Mouse (Mus musculus): Measurements from ENCODE around the gene Usp21. TPM values are rescaled to one million over a fixed set of nuclear protein-coding genes. Genes with fewer than 3 reads are reported as not detected.
"Not testable (repeated sequence)": the region's sequence is repeated elsewhere in the genome, so short reads cannot be mapped to it uniquely, and the experiment has no call there.

The Usp21 gene
- polyA plus RNA-seq, 1 experiment from 2014 or later, result 119 TPM

DNA sequence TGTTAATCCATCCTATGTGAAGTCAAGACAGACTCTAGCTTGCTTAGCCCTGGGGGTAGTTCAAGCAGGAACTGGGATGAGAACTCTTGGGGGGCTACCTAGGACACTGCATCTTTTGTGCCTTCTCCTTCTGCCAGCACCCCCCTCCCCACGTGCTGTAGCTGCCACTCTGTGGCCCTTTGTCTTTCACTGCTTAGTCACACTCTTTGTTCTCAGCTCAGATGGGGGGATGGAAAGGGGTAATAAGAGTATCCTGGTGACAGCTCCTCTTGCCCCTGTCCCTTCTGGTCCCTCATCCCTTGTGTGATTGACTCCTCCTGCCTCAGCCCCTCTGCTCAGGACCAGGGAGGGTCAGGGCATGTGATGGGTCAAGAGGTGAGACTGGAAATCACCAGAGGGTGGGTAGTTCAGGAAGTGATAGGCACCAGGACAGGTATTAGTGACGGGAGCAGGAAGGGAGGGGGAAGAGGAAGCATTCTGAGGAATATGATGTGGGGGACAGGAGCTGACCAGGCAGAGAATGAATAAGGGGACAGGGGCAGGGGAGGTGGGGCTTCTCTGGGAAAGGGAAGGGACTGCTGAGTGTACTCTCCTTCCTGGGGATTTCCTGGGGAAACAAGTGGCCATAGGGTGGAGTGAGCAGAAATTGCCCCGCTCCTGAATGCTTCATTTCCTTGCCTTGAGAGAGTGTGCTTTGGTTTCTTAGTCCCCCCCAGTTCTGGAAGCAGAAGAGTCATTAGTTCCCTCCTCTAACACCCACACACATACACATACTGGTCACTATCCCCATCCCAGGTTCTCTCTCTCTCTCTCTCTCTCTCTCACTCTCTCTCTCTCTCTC is 39.2 kb downstream of the Usp21 start:
- H3K27me3 ChIP-seq, result peaks cover 8% of the 10 kb centered on the region; the same call in 1 of the 2 replicates
- 0 out of 2 replicates have a peak overlapping the region, but pooled peaks have one; percentile 62 for H3K27ac ChIP-seq (replicated peaks)
- H3K4me3 ChIP-seq, result no peak overlapping the region
- no peak overlapping the region for H3K9ac ChIP-seq (replicated peaks)
- WGBS, result 33% methylated on average over 3 of the region's 3 CpGs
- H3K9me3 ChIP-seq, result no peaks in the 10 kb centered on the region
- H3K36me3 ChIP-seq, result peaks cover 8% of the 10 kb centered on the region
- no peak overlapping the region for H3K4me2 ChIP-seq (replicated peaks)
- peaks cover 55% of the 10 kb centered on the region for H3K4me1 ChIP-seq
- ATAC-seq (ENCODE audit: low FRiP score, low read depth), result no peak

- Histone ChIP-seq H3K9ac (replicated peaks) (0 out of 2 replicates have a peak overlapping the region, but pooled peaks have one; percentile 38), H3K4me1 (peaks cover 55% of the 10 kb centered on the region), H3K4me3 (peak overlapping the region; percentile 83; the same call in 1 of the 2 replicates), H3K36me3 (peaks cover 14% of the 10 kb centered on the region), H3K27ac (replicated peaks) (peak overlapping the region; percentile 62), H3K27me3 (peaks cover 8% of the 10 kb centered on the region; the same call in 1 of the 2 replicates), H3K9me3 (no peaks in the 10 kb centered on the region), H3K4me2 (replicated peaks) (peak overlapping the region; percentile 83)
- WGBS, result 22% methylated on average over 4 of the region's 4 CpGs
- no peak for ATAC-seq (ENCODE audit: low FRiP score, low read depth)
Measured at GRCm38 (mm10) chr1:171247916-171248315, 39.9 kb downstream of the Usp21 start.

DNA sequence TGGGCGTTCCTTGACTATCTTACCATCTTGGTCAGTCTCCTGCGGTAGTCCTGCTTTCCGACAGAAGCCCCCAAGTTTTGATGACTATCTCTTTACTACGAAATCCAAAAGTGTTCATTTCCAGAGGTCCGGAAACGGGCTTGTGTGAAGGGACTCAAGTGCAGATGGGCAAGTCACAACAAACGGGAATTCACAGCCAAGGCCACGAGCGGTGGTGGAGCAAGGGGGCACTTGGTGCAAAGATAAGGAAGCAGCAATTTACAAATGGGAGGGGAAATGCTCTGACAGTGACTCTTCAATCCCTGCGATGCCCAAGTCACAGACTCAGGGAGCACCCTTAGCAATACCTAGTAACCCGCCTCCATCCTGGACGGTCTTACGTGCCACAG is 40.3 kb downstream of the Usp21 start:
- peaks cover 53% of the 10 kb centered on the region for H3K4me1 ChIP-seq
- peak; percentile 3; the same call in 1 of the 2 replicates for ATAC-seq (ENCODE audit: low FRiP score, low read depth)
- peaks cover 19% of the 10 kb centered on the region for H3K36me3 ChIP-seq
- H3K9ac ChIP-seq (replicated peaks), result peak overlapping the region; percentile 38; the same call in 1 of the 2 replicates
- peak overlapping the region; percentile 83 for H3K4me3 ChIP-seq
- peak overlapping the region; percentile 62 for H3K27ac ChIP-seq (replicated peaks)
- no peaks in the 10 kb centered on the region for H3K9me3 ChIP-seq
- 19% methylated on average over 13 of the region's 13 CpGs for WGBS
- 0 out of 2 replicates have a peak, but pooled peaks cover 5% of the 10 kb centered on the region for H3K27me3 ChIP-seq
- peak overlapping the region; percentile 83 for H3K4me2 ChIP-seq (replicated peaks)

- 0% methylated on average over 41 of the region's 41 CpGs for WGBS
- peak; percentile 89 for ATAC-seq (ENCODE audit: low FRiP score, low read depth)
Measured at GRCm38 (mm10) chr1:171246709-171247452, 40.9 kb downstream of the Usp21 start.

DNA sequence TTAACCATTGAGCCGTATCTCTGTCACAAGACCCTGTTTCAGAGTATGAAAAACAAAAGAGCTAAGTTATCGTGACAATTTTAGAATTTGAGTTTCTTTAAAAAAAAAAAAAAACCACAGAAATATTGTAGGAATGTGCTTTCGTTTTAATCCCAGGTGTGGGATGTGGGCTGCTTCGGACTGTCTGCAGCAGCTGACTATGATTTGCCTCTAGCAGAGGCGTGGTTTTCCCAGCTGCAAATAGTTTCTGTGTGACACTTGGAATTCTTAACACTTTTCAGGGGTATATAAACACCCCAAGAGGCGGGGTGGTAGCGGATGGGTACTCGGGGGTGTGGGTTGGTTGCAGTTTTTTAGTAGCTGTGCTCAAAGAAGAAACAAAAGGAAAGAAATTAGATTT is 42.4 kb downstream of the Usp21 start:
- no peak for ATAC-seq (ENCODE audit: low FRiP score, low read depth)
- 0 out of 2 replicates have a peak overlapping the region, but pooled peaks have one; percentile 83 for H3K4me2 ChIP-seq (replicated peaks)
- 89% methylated on average over 8 of the region's 8 CpGs for WGBS
- H3K27ac ChIP-seq (replicated peaks), result no peak overlapping the region
- H3K36me3 ChIP-seq, result peaks cover 38% of the 10 kb centered on the region
- peaks cover 33% of the 10 kb centered on the region for H3K4me1 ChIP-seq
- H3K9ac ChIP-seq (replicated peaks), result no peak overlapping the region
- H3K27me3 ChIP-seq, result 0 out of 2 replicates have a peak, but pooled peaks cover 5% of the 10 kb centered on the region
- H3K9me3 ChIP-seq, result no peaks in the 10 kb centered on the region
- H3K4me3 ChIP-seq, result no peak overlapping the region

More at GRCm38 (mm10) chr1:171246709-171247452, 40.9 kb downstream of the Usp21 start:
- H3K27me3 ChIP-seq, result 0 out of 2 replicates have a peak, but pooled peaks cover 5% of the 10 kb centered on the region
- peak overlapping the region; percentile 89 for H3K9ac ChIP-seq (replicated peaks)
- H3K4me2 ChIP-seq (replicated peaks), result peak overlapping the region; percentile 83
- H3K9me3 ChIP-seq, result no peaks in the 10 kb centered on the region
- H3K27ac ChIP-seq (replicated peaks), result peak overlapping the region; percentile 69
- peak overlapping the region; percentile 83 for H3K4me3 ChIP-seq
- H3K4me1 ChIP-seq, result peaks cover 48% of the 10 kb centered on the region
- H3K36me3 ChIP-seq, result peaks cover 24% of the 10 kb centered on the region

GRCm38 (mm10) chr1:171241952-171242351 is 45.8 kb downstream of the Usp21 start:
- Histone ChIP-seq H3K4me1 (peaks cover 13% of the 10 kb centered on the region), H3K36me3 (peaks cover 72% of the 10 kb centered on the region)
- not testable (repeated sequence) for ATAC-seq (ENCODE audit: low FRiP score, low read depth); H3K9ac ChIP-seq (replicated peaks); H3K4me3 ChIP-seq; H3K27ac ChIP-seq (replicated peaks); H3K4me2 ChIP-seq (replicated peaks); H3K9me3 ChIP-seq; H3K27me3 ChIP-seq
- WGBS, result 82% methylated on average over 12 of the region's 12 CpGs

DNA sequence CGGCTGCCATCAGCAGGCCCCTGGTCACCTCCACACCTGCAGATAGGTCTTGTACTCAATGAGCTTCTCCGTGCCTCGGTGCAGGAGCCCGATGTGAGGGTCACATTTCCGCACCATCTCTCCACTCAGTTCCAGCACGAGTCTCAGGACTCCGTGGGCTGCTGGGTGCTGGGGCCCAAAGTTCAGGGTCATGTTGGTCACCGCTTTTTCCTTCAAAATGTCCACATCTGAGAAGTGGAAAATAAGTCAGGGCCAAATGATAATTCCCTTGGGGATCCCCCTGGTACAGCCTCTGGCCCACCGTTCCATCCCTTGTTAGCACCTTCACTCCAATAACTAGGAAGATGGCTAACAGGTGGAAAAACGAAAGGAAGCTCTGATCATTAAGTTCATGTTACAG is 46.9 kb downstream of the Usp21 start:
- Histone ChIP-seq H3K9me3 (no peaks in the 10 kb centered on the region), H3K4me3 (no peak overlapping the region), H3K27ac (replicated peaks) (no peak overlapping the region), H3K4me1 (peaks cover 7% of the 10 kb centered on the region), H3K4me2 (replicated peaks) (no peak overlapping the region), H3K36me3 (peaks cover 81% of the 10 kb centered on the region), H3K9ac (replicated peaks) (no peak overlapping the region), H3K27me3 (no peaks in the 10 kb centered on the region)
- no peak for ATAC-seq (ENCODE audit: low FRiP score, low read depth)
- WGBS, result 92% methylated on average over 10 of the region's 10 CpGs

DNA sequence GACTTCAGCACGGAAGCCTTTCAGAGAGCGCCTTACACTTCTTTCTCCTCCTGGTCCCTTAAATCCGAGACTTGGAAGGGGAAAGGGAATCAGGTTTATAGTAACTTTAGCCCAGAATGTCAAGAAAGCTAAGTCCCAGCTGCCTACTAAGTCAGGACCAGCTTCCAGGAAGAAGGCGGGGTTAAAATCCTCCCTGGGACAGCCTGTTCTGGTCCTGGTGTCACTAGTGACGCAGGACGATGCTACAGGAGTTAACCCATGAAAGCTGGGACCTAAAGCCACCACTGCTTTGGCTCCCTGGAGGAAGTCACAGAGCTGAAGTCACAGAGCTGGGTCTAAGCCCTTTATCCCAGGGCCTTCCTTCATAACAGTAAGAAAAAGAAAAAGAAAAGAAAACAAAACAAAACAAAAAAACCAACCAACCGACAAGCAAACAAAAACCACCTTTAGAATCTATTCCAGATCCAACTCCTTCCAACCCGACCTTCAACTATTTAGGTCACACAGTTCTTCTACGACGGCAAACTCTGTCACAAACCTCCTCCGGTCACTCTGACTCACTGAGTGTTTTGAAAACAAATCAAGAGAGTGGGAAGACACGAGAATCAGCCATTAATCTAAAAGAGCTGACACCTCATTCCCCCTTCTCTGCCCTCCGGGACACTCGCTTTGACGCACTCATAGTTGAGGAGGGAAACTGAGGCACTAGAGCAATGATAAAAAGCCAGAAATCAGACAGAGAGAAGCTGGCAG is 47.6 kb downstream of the Usp21 start:
- no peak for ATAC-seq (ENCODE audit: low FRiP score, low read depth)
- peaks cover 88% of the 10 kb centered on the region for H3K36me3 ChIP-seq
- 86% methylated on average over 15 of the region's 15 CpGs for WGBS

GRCm38 (mm10) chr1:171238463-171238862 is 49.3 kb downstream of the Usp21 start:
- H3K9ac ChIP-seq (replicated peaks), result no peak overlapping the region
- no peaks in the 10 kb centered on the region for H3K27me3 ChIP-seq
- H3K9me3 ChIP-seq, result no peaks in the 10 kb centered on the region
- WGBS, result 70% methylated on average over 14 of the region's 14 CpGs
- H3K4me3 ChIP-seq, result no peak overlapping the region
- ATAC-seq (ENCODE audit: low FRiP score, low read depth), result no peak
- H3K27ac ChIP-seq (replicated peaks), result no peak overlapping the region
- peaks cover 96% of the 10 kb centered on the region for H3K36me3 ChIP-seq
- no peak overlapping the region for H3K4me2 ChIP-seq (replicated peaks)
- no peaks in the 10 kb centered on the region for H3K4me1 ChIP-seq

More for the DNA sequence above, 47.6 kb downstream of the Usp21 start:
- Histone ChIP-seq H3K27me3 (no peaks in the 10 kb centered on the region), H3K27ac (replicated peaks) (no peak overlapping the region), H3K4me2 (replicated peaks) (no peak overlapping the region), H3K4me3 (no peak overlapping the region), H3K4me1 (0 out of 2 replicates have a peak, but pooled peaks cover 2% of the 10 kb centered on the region), H3K9ac (replicated peaks) (no peak overlapping the region), H3K9me3 (no peaks in the 10 kb centered on the region)

DNA sequence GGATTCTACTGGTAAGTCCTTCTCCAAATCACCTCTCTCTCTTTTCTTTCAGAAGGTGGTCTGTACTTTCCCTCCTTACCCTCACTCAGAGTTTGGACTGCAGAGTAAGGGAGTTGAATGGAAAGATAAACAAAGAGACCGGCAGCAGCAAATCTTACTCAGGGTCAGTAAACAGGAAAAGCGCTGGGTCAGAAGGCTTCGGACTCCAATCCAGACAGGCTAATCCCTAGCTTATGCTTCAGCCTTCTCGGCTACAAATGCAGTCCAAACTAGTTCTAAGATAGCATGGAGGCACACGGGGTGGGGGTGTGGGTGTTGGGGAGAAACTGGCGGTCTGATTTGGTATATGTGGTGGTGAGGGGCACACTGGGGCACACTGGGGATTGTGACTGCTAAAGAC is 50.4 kb downstream of the Usp21 start:
- Histone ChIP-seq H3K4me3 (no peak overlapping the region), H3K4me2 (replicated peaks) (no peak overlapping the region), H3K4me1 (no peaks in the 10 kb centered on the region), H3K36me3 (peaks cover 88% of the 10 kb centered on the region), H3K27me3 (no peaks in the 10 kb centered on the region), H3K9me3 (no peaks in the 10 kb centered on the region), H3K9ac (replicated peaks) (no peak overlapping the region), H3K27ac (replicated peaks) (no peak overlapping the region)
- ATAC-seq (ENCODE audit: low FRiP score, low read depth), result no peak
- WGBS, result 69% methylated on average over 6 of the region's 6 CpGs

DNA sequence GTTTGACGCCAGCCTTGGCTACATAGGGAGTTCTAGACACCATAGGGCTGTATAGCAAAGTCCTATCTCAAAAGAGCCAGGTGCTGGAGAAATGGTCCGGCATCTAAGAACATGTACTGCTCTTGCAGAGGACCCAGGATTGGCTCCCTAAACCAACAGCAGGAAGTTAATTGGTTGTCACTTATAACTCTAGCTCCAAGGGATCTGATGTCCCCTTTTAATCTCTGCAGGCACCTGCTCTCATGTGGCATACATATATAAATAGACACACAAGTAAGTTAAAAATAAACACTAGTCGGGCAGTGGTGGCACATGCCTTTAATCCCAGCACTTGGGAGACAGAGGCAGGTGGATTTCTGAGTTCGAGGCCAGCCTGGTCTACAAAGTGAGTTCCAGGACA is 52.0 kb downstream of the Usp21 start:
- ATAC-seq (ENCODE audit: low FRiP score, low read depth), result no peak
- Histone ChIP-seq H3K9me3 (no peaks in the 10 kb centered on the region), H3K4me3 (no peak overlapping the region), H3K4me1 (no peaks in the 10 kb centered on the region), H3K9ac (replicated peaks) (no peak overlapping the region), H3K4me2 (replicated peaks) (no peak overlapping the region), H3K27ac (replicated peaks) (no peak overlapping the region), H3K36me3 (peaks cover 74% of the 10 kb centered on the region), H3K27me3 (no peaks in the 10 kb centered on the region)
- WGBS, result 93% methylated on average over 4 of the region's 4 CpGs

Measured in midbrain, embryonic 12.5 days (tissue).